Mouse (Mus musculus): ENCODE measurements around the gene Slc11a2.

DNA sequence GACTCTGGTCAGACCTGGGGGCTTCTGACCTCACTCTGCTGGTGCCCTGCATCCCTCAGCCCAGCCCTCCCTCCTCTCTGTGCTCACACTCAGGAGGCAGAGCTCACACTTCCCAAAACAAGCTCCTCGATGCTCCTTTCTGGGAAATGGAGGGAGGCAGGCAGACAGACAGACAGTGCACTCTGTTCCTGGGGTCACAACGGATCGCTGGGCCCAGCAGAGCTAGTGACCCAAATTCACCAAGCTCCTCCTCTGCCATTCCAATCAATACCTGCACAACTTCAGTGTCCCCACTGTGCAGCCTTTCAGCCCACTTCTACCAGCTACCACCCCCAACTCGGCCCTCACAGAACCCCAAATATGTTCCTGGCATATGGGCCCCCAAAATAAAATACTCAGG, 23.1 kb downstream of the Slc11a2 start:
- TF ChIP-seq CTCF (IDR thresholded peaks at IDR 0.05; ENCODE audit: borderline replicate concordance, insufficient read depth, low read depth, low read length) (no peak), POLR2A (IDR thresholded peaks at IDR 0.05; ENCODE audit: borderline replicate concordance, insufficient read depth, low read length) (no peak)
